Mouse (Mus musculus) layer of hippocampus, adult 2 months (tissue): ENCODE measurements around the gene Adam19. TPM values are rescaled to one million over a fixed set of nuclear protein-coding genes. Genes with fewer than 3 reads are reported as not detected.

Experiments
- DNase-seq, 2 experiments: peaks; one replicate each; pipeline ENCODE4 v3.0.0; 2022; ENCODE audit warnings: low spot score in 2 of 2
- H3K27ac ChIP-seq: fragments of 200-600 bp; 2 replicates; pipeline ENCODE4 v1.8.1; 2022
- H3K4me3 ChIP-seq: fragments of 200-600 bp; 2 replicates; pipeline ENCODE4 v1.8.1; 2022; ENCODE audit warnings: mild to moderate bottlenecking
- CTCF ChIP-seq: fragments of 200-600 bp; conservative IDR thresholded peaks from 2 replicates; pipeline ENCODE4 v1.8.1; 2022; ENCODE audit warnings: antibody characterized with exemption, mild to moderate bottlenecking, moderate library complexity
- total RNA-seq, 2 experiments: library from RNA; stranded (reverse); gene quantifications; 2 replicates each; pipeline ENCODE4 v1.2.3; 2021

The Adam19 gene
- total RNA-seq, 2 experiments from 2014 or later = 11.3 to 12.6 TPM

GRCm38 (mm10) chr11:46070789-46071188 lies 15.0 kb downstream of the Adam19 start:
- no peak for DNase-seq
- TF ChIP-seq CTCF = no peak
- H3K4me3 ChIP-seq = no peak overlapping the region

GRCm38 (mm10) chr11:46072466-46073060 lies 16.8 kb downstream of the Adam19 start:
- Histone ChIP-seq H3K27ac (no peak overlapping the region), H3K4me3 (no peak overlapping the region)
- TF ChIP-seq CTCF = no peak
- DNase-seq = no peak

More at GRCm38 (mm10) chr11:46070789-46071188, 15.0 kb downstream of the Adam19 start:
- H3K27ac ChIP-seq = no peak overlapping the region

GRCm38 (mm10) chr11:46073061-46073849 lies 17.5 kb downstream of the Adam19 start:
- no peak for DNase-seq
- Histone ChIP-seq H3K4me3 (no peak overlapping the region), H3K27ac (no peak overlapping the region)
- no peak for TF ChIP-seq CTCF

GRCm38 (mm10) chr11:46073850-46074688 lies 18.3 kb downstream of the Adam19 start:
- DNase-seq = no peak
- no peak for TF ChIP-seq CTCF
- Histone ChIP-seq H3K27ac (no peak overlapping the region), H3K4me3 (no peak overlapping the region)

- no peak overlapping the region for H3K4me3 ChIP-seq
- TF ChIP-seq CTCF = no peak
- no peak for DNase-seq
- no peak overlapping the region for H3K27ac ChIP-seq
These were observed 19.7 kb downstream of the Adam19 start for GRCm38 (mm10) chr11:46075507-46075906.

GRCm38 (mm10) chr11:46076442-46077158 lies 20.8 kb downstream of the Adam19 start:
- DNase-seq = no peak
- Histone ChIP-seq H3K27ac (no peak overlapping the region), H3K4me3 (no peak overlapping the region)
- no peak for TF ChIP-seq CTCF

- DNase-seq = no peak
- no peak overlapping the region for H3K4me3 ChIP-seq
- no peak for TF ChIP-seq CTCF
- no peak overlapping the region for H3K27ac ChIP-seq
These were observed 21.5 kb downstream of the Adam19 start for GRCm38 (mm10) chr11:46077304-46077703.

- TF ChIP-seq CTCF = no peak
- H3K4me3 ChIP-seq = no peak overlapping the region
- no peak for DNase-seq
- H3K27ac ChIP-seq = no peak overlapping the region
These were observed 22.1 kb downstream of the Adam19 start for GRCm38 (mm10) chr11:46077732-46078375.

GRCm38 (mm10) chr11:46081075-46081474 lies 25.3 kb downstream of the Adam19 start:
- H3K27ac ChIP-seq = no peak overlapping the region
- no peak for DNase-seq
- no peak overlapping the region for H3K4me3 ChIP-seq
- no peak for TF ChIP-seq CTCF

- no peak overlapping the region for H3K27ac ChIP-seq
- DNase-seq = no peak
- H3K4me3 ChIP-seq = no peak overlapping the region
- no peak for TF ChIP-seq CTCF
These were observed 27.6 kb downstream of the Adam19 start for GRCm38 (mm10) chr11:46083405-46083804.

- TF ChIP-seq CTCF = no peak
- no peak overlapping the region for H3K4me3 ChIP-seq
- H3K27ac ChIP-seq = no peak overlapping the region
- no peak for DNase-seq
These were observed 28.1 kb downstream of the Adam19 start for GRCm38 (mm10) chr11:46083835-46084444.

- no peak for DNase-seq
- TF ChIP-seq CTCF = no peak
- Histone ChIP-seq H3K27ac (no peak overlapping the region), H3K4me3 (no peak overlapping the region)
These were observed 28.8 kb downstream of the Adam19 start for GRCm38 (mm10) chr11:46084568-46084967.
